Mouse (Mus musculus) bone marrow, adult 2 months (tissue): ENCODE data around the gene Pbx2.

Source experiments
- CTCF ChIP-seq: fragments of 200-500 bp; IDR thresholded peaks from 2 replicates; pipeline ENCODE4 v1.5.1; 2011; ENCODE audit warnings: low read length, control low read depth; ENCODE audit not compliant: control insufficient read depth, insufficient read depth
- POLR2A ChIP-seq: fragments of 200-500 bp; IDR thresholded peaks from 2 replicates; pipeline ENCODE4 v1.6.1; 2011; ENCODE audit warnings: low read depth, mild to moderate bottlenecking, control low read depth, low read length, borderline replicate concordance; ENCODE audit not compliant: control insufficient read depth

GRCm38 (mm10) chr17:34559116-34559515 lies 31.9 kb upstream of the Pbx2 start:
- TF ChIP-seq POLR2A (no peak), CTCF (no peak)
